Mouse (Mus musculus): ENCODE results near the gene B3gnt6. TPM values are rescaled to one million over a fixed set of nuclear protein-coding genes. Genes with fewer than 3 reads are reported as not detected.
"Not testable (repeated sequence)": the region's sequence is repeated elsewhere in the genome, so short reads cannot be mapped to it uniquely, and the experiment has no call there.

The B3gnt6 gene
- polyA plus RNA-seq, 1 experiment from 2014 or later: 0.06 TPM

DNA sequence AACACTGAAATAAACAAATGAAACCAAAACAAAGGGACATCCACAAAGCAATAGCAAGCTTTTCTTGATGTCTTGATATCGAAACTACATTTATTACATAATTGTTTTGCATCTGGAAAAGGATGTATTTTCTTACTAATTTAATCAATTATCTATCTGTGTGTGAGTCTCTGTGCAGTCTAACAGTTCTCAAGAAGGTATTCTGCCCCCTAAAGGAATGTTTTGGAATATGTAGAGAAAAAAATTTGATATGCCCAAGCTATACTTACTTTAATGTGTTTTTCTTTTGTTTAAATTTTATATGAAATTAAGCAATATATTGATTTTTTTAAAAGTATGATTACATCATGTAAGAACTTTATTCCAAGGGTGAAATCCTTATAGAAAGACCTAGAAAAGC is 8.7 kb downstream of the B3gnt6 start:
- Histone ChIP-seq H3K4me3 (replicated peaks) (no peak overlapping the region), H3K4me1 (peaks cover 14% of the 10 kb centered on the region), H3K27ac (no peak overlapping the region), H3K27me3 (peaks cover 49% of the 10 kb centered on the region), H3K4me2 (no peak overlapping the region), H3K9ac (no peak overlapping the region), H3K36me3 (no peaks in the 10 kb centered on the region), H3K9me3 (replicated peaks) (no peaks in the 10 kb centered on the region)
- no peak for ATAC-seq (replicated peaks; ENCODE audit: low FRiP score)
- 98% methylated on average over 1 of the region's 1 CpGs for WGBS

DNA sequence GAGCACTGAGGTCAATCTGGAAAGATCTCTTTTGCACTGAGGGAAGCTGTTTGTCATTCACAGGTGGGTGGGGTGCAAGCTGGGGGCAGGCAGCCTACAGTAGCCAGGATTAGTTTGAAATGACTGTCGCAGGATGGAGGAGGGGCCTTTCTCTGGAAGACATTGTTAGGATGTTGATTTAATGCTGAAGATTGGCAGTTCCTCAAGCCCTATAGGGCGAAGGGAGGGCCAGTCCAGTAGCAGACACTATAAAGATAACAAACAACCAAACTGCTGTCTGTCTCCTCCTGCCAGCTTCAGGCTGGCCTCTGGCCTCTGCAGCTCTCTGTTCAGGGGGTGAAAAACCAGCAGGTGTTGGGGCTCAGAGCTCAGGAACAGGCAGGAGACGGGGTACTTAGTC is 9.5 kb downstream of the B3gnt6 start:
- Histone ChIP-seq H3K9ac (no peak overlapping the region), H3K27me3 (peaks cover 41% of the 10 kb centered on the region), H3K27ac (no peak overlapping the region), H3K9me3 (replicated peaks) (no peaks in the 10 kb centered on the region), H3K4me3 (replicated peaks) (no peak overlapping the region), H3K4me2 (no peak overlapping the region), H3K36me3 (no peaks in the 10 kb centered on the region), H3K4me1 (peaks cover 18% of the 10 kb centered on the region)
- ATAC-seq (replicated peaks; ENCODE audit: low FRiP score): no peak
- WGBS: 25% methylated on average over 3 of the region's 3 CpGs

- H3K4me3 ChIP-seq (replicated peaks): no peak overlapping the region
- no peaks in the 10 kb centered on the region for H3K36me3 ChIP-seq
- H3K4me2 ChIP-seq: no peak overlapping the region
- H3K9me3 ChIP-seq (replicated peaks): no peaks in the 10 kb centered on the region
- 84% methylated on average over 2 of the region's 2 CpGs for WGBS
- peaks cover 30% of the 10 kb centered on the region for H3K27me3 ChIP-seq
- no peak overlapping the region for H3K27ac ChIP-seq
- peaks cover 8% of the 10 kb centered on the region for H3K4me1 ChIP-seq
- no peak overlapping the region for H3K9ac ChIP-seq
- ATAC-seq (replicated peaks; ENCODE audit: low FRiP score): no peak
These were observed 10.6 kb downstream of the B3gnt6 start for GRCm38 (mm10) chr7:98188680-98189079.

- Histone ChIP-seq H3K36me3 (no peaks in the 10 kb centered on the region), H3K9me3 (replicated peaks) (no peaks in the 10 kb centered on the region), H3K4me2 (no peak overlapping the region), H3K9ac (no peak overlapping the region), H3K27me3 (peaks cover 26% of the 10 kb centered on the region), H3K4me3 (replicated peaks) (no peak overlapping the region), H3K4me1 (peaks cover 4% of the 10 kb centered on the region), H3K27ac (no peak overlapping the region)
- no peak for ATAC-seq (replicated peaks; ENCODE audit: low FRiP score)
- 97% methylated on average over 2 of the region's 2 CpGs for WGBS
These were observed 11.0 kb downstream of the B3gnt6 start for GRCm38 (mm10) chr7:98188238-98188637.

DNA sequence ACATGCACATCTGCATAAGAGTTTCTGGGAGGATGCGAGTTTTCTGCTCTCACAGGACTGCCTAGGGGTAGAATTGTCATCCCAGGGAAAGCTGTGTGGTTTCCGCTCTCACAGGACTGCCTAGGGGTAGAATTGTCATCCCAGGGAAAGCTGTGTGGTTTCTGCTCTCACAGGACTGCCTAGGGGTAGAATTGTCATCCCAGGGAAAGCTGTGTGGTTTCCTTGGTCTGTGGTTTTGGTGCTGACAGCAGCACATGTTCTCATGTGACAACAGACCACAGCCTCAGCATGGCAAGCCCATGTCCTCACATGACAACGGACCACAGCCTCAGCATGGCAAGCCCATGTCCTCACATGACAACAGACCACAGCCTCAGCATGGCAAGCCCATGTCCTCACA is 11.9 kb downstream of the B3gnt6 start:
- H3K4me3 ChIP-seq (replicated peaks); H3K4me2 ChIP-seq; ATAC-seq (replicated peaks; ENCODE audit: low FRiP score); H3K36me3 ChIP-seq; H3K9ac ChIP-seq; H3K27ac ChIP-seq; H3K9me3 ChIP-seq (replicated peaks); H3K4me1 ChIP-seq: not testable (repeated sequence)
- peaks cover 17% of the 10 kb centered on the region for H3K27me3 ChIP-seq
- WGBS: 86% methylated on average over 3 of the region's 3 CpGs

- Histone ChIP-seq H3K9ac (no peak overlapping the region), H3K9me3 (replicated peaks) (no peaks in the 10 kb centered on the region), H3K4me1 (peaks cover 4% of the 10 kb centered on the region; the same call in 1 of the 2 replicates), H3K27me3 (peaks cover 10% of the 10 kb centered on the region), H3K27ac (no peak overlapping the region), H3K4me2 (no peak overlapping the region), H3K4me3 (replicated peaks) (no peak overlapping the region), H3K36me3 (no peaks in the 10 kb centered on the region)
- ATAC-seq (replicated peaks; ENCODE audit: low FRiP score): no peak
- WGBS: 70% methylated on average over 8 of the region's 8 CpGs
These were observed 12.6 kb downstream of the B3gnt6 start for GRCm38 (mm10) chr7:98186637-98187036.

DNA sequence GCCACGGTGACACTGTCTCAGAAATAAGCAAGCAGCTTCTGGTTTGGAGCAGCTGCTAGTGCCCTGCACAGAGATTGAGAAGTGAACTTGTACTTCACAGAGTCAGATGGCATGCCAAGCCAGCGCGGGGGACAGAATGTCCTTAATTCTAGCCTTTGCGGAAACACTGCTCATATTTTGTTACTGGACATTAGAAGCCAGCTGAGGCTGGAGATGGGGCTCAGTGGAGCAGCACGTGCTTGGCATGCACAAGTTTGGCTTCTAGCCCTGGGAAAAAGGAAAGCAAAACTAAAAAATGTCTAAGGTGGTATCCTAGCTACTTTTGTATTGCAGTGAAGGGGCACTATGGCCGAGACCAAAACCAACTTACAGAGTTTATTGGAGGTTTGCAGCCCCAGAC is 14.0 kb downstream of the B3gnt6 start:
- Histone ChIP-seq H3K27me3 (0 out of 2 replicates have a peak, but pooled peaks cover 2% of the 10 kb centered on the region), H3K27ac (peak overlapping the region; percentile 41; the same call in 1 of the 2 replicates), H3K4me1 (peaks cover 4% of the 10 kb centered on the region; the same call in 1 of the 2 replicates), H3K9ac (no peak overlapping the region), H3K9me3 (replicated peaks) (no peaks in the 10 kb centered on the region), H3K4me2 (no peak overlapping the region), H3K4me3 (replicated peaks) (no peak overlapping the region), H3K36me3 (no peaks in the 10 kb centered on the region)
- ATAC-seq (replicated peaks; ENCODE audit: low FRiP score): 0 out of 2 replicates have a peak, but pooled peaks have one; percentile 46
- 63% methylated on average over 6 of the region's 6 CpGs for WGBS

- H3K4me2 ChIP-seq: peak overlapping the region; percentile 76
- 0 out of 2 replicates have a peak, but pooled peaks cover 6% of the 10 kb centered on the region for H3K27me3 ChIP-seq
- peak overlapping the region; percentile 93 for H3K27ac ChIP-seq
- H3K4me1 ChIP-seq: peaks cover 31% of the 10 kb centered on the region
- H3K36me3 ChIP-seq: no peaks in the 10 kb centered on the region
- peak overlapping the region; percentile 64 for H3K4me3 ChIP-seq (replicated peaks)
- H3K9me3 ChIP-seq (replicated peaks): no peaks in the 10 kb centered on the region
- H3K9ac ChIP-seq: peak overlapping the region; percentile 55
- peak; percentile 61 for ATAC-seq (replicated peaks; ENCODE audit: low FRiP score)
- WGBS: 70% methylated on average over 5 of the region's 5 CpGs
These were observed 20.6 kb downstream of the B3gnt6 start for GRCm38 (mm10) chr7:98178560-98179231.

DNA sequence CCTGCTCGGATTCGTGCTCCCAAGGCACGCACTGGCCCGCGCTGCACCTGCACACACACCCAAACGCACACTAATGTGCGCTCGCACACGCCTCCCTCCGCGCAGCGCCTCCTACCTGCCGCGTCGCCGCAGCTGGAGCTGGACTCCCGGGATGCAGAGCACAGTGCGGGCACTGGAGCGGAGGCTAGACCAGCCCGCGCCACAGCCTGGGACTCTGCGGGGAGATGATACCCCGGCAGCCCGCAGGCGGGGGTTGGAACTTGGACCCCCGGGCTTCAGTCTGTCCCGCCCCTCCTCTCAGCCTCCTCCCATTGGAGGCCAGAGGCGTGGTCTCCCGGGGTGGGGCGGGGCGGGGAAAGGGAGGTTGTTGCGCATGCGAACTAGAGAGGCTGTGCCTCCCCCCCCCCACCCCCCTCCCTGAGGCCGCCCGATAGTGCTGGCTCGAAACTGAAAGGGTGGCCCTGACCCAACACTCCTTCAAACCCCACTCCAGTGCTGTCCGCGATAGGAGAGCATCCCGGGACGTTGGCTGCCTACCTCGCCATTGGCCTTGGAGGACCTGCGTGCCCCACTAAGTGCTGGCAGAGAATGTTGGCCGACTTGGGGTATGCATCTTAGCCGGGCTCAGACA is 21.2 kb downstream of the B3gnt6 start, which contains the start of gene Capn5:
Gene Capn5 (minus strand): TSS at position 346 of the 631 bp plus-strand sequence.
- Histone ChIP-seq H3K36me3 (no peaks in the 10 kb centered on the region), H3K4me3 (replicated peaks) (peak within 1 kb of the TSS; percentile 64), H3K4me1 (peaks cover 36% of the 10 kb centered on the region), H3K9me3 (replicated peaks) (no peaks in the 10 kb centered on the region), H3K27ac (peak within 1 kb of the TSS; percentile 93), H3K4me2 (peak within 1 kb of the TSS; percentile 76), H3K27me3 (0 out of 2 replicates have a peak, but pooled peaks cover 6% of the 10 kb centered on the region), H3K9ac (peak within 1 kb of the TSS; percentile 55)
- peak; percentile 86 for ATAC-seq (replicated peaks; ENCODE audit: low FRiP score)
- WGBS: under 1% methylated on average over 38 of the region's 44 CpGs

- Histone ChIP-seq H3K27ac (peak overlapping the region; percentile 93), H3K9ac (peak overlapping the region; percentile 55), H3K4me1 (peaks cover 41% of the 10 kb centered on the region), H3K36me3 (no peaks in the 10 kb centered on the region), H3K4me3 (replicated peaks) (peak overlapping the region; percentile 64), H3K27me3 (0 out of 2 replicates have a peak, but pooled peaks cover 6% of the 10 kb centered on the region), H3K9me3 (replicated peaks) (no peaks in the 10 kb centered on the region), H3K4me2 (peak overlapping the region; percentile 76)
- WGBS: 4% methylated on average over 9 of the region's 9 CpGs
- no peak for ATAC-seq (replicated peaks; ENCODE audit: low FRiP score)
These were observed 21.7 kb downstream of the B3gnt6 start for GRCm38 (mm10) chr7:98177566-98177928.

DNA sequence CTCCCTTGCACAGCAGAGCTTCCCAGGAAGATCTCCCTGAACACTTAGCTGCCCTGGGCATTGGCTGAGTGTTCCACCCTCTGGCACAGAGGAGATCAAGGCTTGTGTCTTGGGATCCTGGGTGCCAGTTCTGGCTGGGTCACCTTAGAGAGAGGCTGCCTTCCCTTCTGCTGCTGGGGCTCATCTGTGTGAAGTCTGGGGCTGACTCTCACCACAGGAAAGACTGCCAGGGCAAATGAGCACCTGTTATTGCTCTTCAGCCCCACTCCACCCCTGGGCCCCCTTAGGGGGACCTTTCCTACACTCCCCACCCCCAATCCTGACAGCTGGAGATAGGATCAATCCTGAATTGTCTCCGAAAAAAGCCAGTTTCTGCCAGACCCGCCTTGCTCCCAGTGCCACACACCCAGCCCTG is 22.2 kb downstream of the B3gnt6 start:
- ATAC-seq (replicated peaks; ENCODE audit: low FRiP score): no peak; the same call in 1 of the 2 replicates
- Histone ChIP-seq H3K9ac (peak overlapping the region; percentile 55), H3K27ac (0 out of 2 replicates have a peak overlapping the region, but pooled peaks have one; percentile 20)

More for the DNA sequence above, 22.2 kb downstream of the B3gnt6 start:
- Histone ChIP-seq H3K4me2 (peak overlapping the region; percentile 76), H3K9me3 (replicated peaks) (no peaks in the 10 kb centered on the region), H3K27me3 (0 out of 2 replicates have a peak, but pooled peaks cover 6% of the 10 kb centered on the region), H3K4me1 (peaks cover 43% of the 10 kb centered on the region), H3K4me3 (replicated peaks) (peak overlapping the region; percentile 64), H3K36me3 (no peaks in the 10 kb centered on the region)
- 43% methylated on average over 2 of the region's 2 CpGs for WGBS

Data from kidney, embryonic 15.5 days (tissue).